Mouse (Mus musculus): ENCODE data around the gene Pglyrp4. TPM values are rescaled to one million over a fixed set of nuclear protein-coding genes. Genes with fewer than 3 reads are reported as not detected.
"Not testable (repeated sequence)": the region's sequence is repeated elsewhere in the genome, so short reads cannot be mapped to it uniquely, and the experiment has no call there.

The Pglyrp4 gene
- total RNA-seq (2021): not detected
- long read RNA-seq, experiment 1: 0 reads
- long read RNA-seq, experiment 2: 0 reads

DNA sequence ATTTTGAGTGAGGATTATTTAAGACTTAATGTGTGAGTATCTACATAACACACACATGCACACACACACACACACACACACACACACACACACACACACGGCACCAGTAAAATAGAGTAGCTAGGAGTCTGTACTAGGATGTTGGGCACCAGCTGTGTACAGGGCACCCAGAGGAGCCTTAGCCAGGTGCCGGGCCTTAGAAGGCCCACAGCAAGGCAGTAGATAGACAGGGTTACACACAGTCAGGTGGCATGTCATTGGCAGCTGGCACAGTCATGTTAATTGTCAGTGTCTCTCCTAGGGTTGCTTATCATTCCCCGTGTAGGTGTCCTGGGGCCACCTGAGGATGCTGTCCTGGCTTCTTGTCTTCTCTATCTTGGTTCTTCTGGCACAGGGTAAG lies at the start of gene Pglyrp4:
TSS of gene Pglyrp4 (plus strand) at position 301 of the 400 bp plus-strand sequence.
- DNase-seq: no peak

DNA sequence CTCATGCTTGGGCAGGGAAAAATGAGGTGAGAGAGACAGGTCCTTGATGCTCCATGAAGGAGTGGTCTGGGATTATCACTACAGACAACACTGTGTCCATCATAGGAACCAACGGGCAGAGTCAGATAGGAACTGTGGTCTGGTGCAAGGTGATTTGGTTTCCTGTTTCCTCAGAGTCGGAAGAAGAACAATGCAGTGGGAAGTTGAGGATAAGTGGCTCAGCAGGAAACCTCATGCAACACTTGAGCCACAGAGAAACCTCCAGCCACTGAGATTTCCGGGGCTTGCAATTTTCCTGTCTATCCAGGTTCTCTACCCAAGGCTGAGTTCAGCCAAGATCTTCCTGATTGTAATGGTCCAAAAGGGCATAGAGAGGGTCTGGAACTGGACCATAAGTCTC lies 48.0 kb upstream of the Pglyrp4 start:
- no peak for DNase-seq

DNA sequence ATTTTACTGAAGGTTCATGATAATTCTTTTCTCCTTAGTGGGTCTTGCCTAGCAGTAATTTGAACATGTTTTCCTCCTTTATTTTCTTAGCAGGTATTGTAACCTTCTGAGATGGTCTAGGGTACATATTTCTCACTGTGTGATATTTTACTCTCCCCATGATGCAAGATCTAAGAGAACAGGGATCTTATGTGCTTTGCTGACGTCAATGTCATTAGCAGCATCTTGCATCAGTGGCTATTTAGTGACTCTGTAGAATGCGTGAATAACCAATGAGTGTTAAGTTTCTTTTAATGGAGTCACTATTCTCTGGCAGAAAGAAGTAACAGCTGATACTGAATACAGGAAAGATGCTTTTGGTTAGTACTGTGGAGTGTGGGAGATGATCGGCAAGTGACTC lies 42.8 kb upstream of the Pglyrp4 start:
- DNase-seq: no peak

DNA sequence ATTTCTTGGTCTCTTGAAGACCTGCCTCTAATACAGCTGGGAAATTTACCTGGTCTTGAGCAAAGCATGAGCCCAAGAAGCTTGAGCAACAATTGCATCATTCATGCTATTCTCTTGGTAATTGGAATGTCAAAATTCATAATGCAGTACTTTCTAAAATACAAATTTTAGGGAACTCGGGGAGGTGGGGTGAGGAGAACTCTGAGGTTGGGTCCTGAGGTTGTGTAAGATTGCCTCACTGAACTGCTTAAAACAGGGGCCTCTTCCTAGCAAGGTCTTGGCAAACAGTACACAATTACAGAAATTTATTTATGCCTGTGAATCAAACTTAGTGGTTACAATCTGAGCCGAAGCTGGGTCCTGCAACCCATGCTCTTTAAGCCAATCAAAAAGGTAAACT lies 39.9 kb upstream of the Pglyrp4 start:
- no peak for DNase-seq

DNA sequence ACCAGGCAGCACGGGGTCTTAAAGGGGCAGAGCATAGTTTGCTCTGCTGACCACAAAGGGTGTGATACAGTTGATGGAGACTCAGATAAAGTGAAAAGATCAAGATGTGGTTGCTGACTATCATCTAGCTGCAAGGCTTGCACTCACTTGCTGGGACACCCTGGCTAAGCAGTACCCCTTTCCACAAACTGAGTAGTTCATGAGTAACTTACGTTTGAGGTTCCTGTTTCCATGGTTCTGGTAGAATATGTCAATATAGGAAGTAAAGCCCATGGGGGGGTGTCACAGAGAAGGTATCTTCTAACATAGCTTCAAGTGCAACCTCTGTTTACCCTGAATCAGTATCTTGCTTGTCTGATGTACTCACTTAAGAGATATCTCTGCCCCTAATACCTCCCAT lies 33.2 kb upstream of the Pglyrp4 start:
- no peak for DNase-seq

DNA sequence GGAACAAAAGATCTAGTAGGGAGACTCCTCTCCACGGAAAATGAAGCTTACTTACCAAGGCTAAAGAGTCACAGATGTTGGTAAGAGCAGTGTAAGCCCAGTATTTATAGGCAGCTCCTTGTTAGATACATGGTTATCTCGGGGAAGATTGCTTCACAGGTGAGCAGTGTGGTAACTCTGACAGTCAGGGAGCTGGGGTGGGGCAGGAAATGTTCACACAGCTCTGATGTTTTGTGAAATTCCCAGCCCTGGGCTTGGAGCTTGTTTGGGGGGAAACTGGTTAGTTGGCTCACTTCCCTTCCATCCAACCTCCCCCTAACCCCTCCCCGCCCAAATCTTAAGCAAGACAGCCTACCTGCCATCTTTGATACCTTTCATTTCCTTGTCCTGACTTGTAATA lies 31.1 kb upstream of the Pglyrp4 start, which contains the start of gene S100a9:
TSS of gene S100a9 (minus strand) at position 109 of the 400 bp plus-strand sequence.
- DNase-seq: no peak

DNA sequence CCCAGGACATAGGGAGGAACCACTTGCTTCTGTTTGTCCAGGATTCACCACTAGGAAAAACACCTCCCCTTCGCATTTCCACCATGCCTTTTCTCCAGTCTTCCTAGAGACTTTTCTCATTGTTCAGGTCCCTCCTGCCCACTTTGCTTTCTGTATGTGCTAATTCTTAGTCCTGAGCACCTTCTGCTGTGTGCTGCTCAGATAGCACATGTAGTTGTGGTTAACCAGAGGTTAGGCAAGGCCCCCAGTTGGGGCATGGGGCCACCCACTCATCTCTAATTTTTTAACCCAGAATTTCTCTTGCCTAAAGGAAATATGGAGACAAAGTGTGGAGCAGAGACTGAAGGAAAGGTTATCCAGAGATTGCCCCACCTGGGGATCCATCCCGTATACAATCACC lies 24.5 kb upstream of the Pglyrp4 start:
- DNase-seq: no peak

DNA sequence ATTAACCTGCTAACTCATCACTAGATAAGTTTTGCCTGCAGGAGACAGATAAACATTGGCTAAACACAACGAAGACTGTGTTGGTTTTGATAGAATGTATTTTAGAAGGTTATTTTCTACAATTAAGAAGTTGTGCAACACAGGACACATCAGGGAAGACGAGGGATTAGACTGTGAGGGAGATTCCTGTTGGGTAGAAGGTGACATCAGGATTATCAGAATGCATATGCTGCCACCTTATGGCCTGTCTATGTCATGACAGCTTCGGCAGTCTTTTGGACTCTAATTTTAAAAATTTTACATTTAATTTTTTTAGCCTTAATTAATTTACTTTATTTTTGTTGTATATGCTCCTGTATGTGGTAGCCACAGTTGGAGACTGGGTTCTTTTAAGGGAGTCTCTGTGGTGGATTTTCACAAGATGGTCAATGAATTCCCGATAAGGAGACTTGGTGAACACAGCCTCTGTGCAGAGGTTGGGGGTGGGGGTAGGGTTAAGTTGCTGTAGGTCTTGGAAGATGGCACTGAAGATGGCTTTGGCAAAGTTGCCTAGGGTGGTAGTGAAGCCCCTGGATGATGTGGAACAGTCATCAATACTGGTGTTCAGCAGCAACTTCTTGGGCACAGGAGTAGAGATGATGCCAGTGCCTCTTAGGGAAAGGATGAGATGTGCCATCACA lies 18.0 kb upstream of the Pglyrp4 start:
- peak; percentile 13 to 17 for DNase-seq

DNA sequence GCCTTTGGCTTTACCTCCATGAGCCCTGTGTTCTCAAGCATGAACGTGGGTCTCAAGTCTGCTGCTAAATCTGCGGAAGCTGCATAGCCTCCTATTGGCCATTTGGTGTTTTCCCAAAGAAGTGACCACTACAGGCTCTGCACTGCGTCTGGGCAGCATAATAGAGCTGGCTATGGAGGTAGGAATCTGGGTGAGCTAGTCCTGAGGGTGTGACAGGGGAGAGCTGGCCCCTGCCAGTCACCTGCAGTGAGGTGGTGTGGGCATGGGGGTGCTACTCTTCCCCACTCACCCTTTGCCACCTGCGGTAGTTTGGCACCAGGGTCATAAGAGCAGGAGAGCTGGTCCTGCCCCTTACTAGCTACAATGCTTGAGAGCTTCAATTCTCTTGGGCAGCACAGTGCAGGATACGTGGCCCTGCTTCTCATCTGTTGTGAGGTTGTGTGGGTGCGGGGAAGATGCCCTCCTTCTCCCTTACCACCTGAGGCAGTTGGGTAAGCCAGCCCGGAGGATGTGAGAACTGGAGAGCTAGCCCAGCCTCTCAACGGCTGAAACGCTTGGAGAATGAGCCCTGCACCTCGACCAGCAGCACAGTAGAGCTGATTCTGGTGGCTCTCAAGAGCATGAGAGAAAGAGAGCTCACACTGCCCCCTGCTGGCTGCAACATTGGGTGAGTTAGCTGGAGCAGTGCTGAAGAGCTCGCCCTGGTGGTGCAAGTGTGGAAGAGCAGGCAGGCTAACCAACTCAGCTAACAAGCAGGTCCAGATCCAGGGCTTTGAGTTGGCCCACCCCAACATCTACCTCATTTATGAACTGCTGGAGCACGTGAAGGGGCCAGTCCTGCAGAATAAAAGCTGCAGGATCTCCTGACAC lies 16.9 kb upstream of the Pglyrp4 start:
- DNase-seq: peak; percentile 87 to 88

DNA sequence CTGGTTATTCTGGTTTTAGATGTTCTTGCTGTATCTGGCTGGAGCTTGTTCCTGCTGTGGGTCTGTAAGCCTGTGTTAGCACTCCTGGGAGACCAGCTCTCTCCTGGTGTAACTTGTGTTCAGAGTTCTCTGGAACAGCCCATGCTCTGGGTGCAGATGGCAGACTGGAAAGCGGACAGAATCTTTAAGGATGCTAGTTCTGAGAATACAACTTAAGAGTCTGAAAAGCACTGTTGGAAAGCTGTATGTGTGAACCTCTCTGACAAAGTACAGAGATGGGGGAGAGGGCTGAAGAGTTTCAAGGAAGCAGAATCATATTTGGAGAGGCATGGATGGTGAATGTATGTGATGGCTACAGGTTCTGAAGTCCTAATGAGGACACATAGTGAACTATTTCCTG lies 23.0 kb downstream of the Pglyrp4 start:
- DNase-seq: no peak

DNA sequence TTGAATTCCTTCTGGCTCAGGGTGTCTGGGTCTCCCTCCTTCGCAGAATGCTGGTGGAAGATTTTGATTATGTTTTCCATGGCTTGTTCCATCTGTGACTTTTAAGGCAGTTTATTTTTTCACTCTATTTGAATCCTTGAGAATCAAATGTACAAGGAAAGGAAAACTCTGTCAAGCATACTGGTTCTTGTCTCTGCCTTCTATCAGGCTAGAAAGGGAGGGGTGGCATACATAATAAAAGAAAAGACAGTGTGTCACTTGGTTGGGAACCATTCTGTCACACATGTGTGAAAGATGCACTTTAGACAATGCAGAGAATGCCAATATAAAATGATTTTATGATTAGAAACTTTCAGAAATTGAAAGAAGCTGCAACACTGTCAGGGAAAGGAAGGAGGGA lies 51.1 kb downstream of the Pglyrp4 start, which contains the start of gene Gm5849:
TSS of gene Gm5849 (minus strand) at position 101 of the 400 bp plus-strand sequence.
- DNase-seq: not testable (repeated sequence)

Other genes with a start within 250 kb of the Pglyrp4 start
- gene Snapin, start 235.9 kb upstream of the Pglyrp4 start, total RNA-seq (2021): 10 to 100 TPM; 53.3 to 79.3 TPM
- 100 to 1,000 TPM; 115 to 125 TPM for gene Chtop, start 217.4 kb upstream of the Pglyrp4 start, total RNA-seq (2021)
- gene S100a1, start 212.5 kb upstream of the Pglyrp4 start, total RNA-seq (2021): 100 to 1,000 TPM; 142 to 154 TPM
- 10 to 100 TPM; 33.4 to 38.2 TPM for gene S100a13, start 212.5 kb upstream of the Pglyrp4 start, total RNA-seq (2021)
- under 1 TPM in 1 of 2 experiments, not detected in 1; 0.53 TPM for gene S100a14, start 200.1 kb upstream of the Pglyrp4 start, total RNA-seq (2021)
- 10 to 100 TPM; 53.5 to 61.2 TPM for gene S100a16, start 189.7 kb upstream of the Pglyrp4 start, total RNA-seq (2021)
- under 1 TPM in 1 of 2 experiments, not detected in 1; 0.46 TPM for gene S100a3, start 166.3 kb upstream of the Pglyrp4 start, total RNA-seq (2021)
- not detected for gene S100a2, start 136.7 kb upstream of the Pglyrp4 start, total RNA-seq (2021)
- not detected for gene Gm42674, start 125.0 kb upstream of the Pglyrp4 start, total RNA-seq (2021)
- 10 to 100 TPM in 1 of 2 experiments, 1 to 10 TPM in 1; 9.0 to 11.5 TPM for gene S100a4, start 123.1 kb upstream of the Pglyrp4 start, total RNA-seq (2021)
- gene S100a5, start 118.4 kb upstream of the Pglyrp4 start, total RNA-seq (2021): not detected
- gene S100a6, start 114.0 kb upstream of the Pglyrp4 start, total RNA-seq (2021): 10 to 100 TPM; 42.5 to 68.0 TPM
- gene S100a7a, start 72.9 kb upstream of the Pglyrp4 start, total RNA-seq (2021): under 1 TPM in 1 of 2 experiments, not detected in 1; 0.33 TPM
- gene S100a8, start 57.9 kb upstream of the Pglyrp4 start, total RNA-seq (2021): 1 to 10 TPM in 1 of 2 experiments, not detected in 1; 2.2 TPM
- gene S100a9, start 31.2 kb upstream of the Pglyrp4 start, total RNA-seq (2021): 1 to 10 TPM in 1 of 2 experiments, not detected in 1; 1.8 TPM
- gene Gm5849, start 51.0 kb downstream of the Pglyrp4 start, total RNA-seq (2021): not detected

Measured in adrenal gland, postnatal 36 days (tissue).